Comparison of ENCODE assay signal across 9 mouse cellular contexts in the genomic region with DNA sequence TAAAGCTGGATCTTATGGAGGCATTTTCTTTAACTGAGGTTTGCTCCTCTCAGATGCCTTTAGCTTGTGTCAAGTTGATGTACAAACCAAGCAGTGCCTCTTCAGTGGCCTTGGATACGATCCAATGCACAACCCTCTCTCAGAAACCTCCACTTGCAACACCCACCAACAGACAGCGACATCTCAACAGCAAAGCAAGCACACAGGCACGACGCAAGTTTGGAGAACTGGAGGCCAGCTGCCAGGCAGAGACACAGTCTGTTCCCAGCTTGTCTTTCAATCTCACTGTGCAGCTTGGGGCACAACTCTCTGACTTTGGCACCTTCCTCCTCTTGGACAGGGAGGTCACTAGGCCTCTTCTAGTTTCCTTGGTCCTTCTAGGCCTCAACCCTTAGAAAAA.
DNase-seq lines count a peak whose midpoint lies in the region; ATAC-seq and TF ChIP-seq lines count a peak whose summit lies in the region.
"Had no signal": no experiment of that assay in that cellular context is flagged by ENCODE, and none has a peak within 500 bp of the region (broad histone marks: within the 10 kb centered on the region; RNA-seq: fewer than 3 reads in every experiment).

No protein-coding gene starts in this region.

- H3K27ac ChIP-seq in kidney, postnatal 0 days, result 0 out of 2 replicates have a peak overlapping the region, but pooled peaks have one; percentile 13
- 0 out of 2 replicates have a peak overlapping the region, but pooled peaks have one; percentile 36 for H3K27ac ChIP-seq in heart, embryonic 12.5 days (ENCODE audit: poor library complexity, severe bottlenecking)
- peak overlapping the region; percentile 87 for H3K27ac ChIP-seq in lung, postnatal 0 days (ENCODE audit: low read length)
- H3K27ac ChIP-seq in forebrain, postnatal 0 days (ENCODE audit: low read depth, low read length), result no peak overlapping the region
- H3K27ac ChIP-seq: forebrain, embryonic 15.5 days; liver, embryonic 15.5 days had no signal

- 63% methylated on average over 4 of the region's 4 CpGs for WGBS in kidney, postnatal 0 days
- WGBS in heart, embryonic 12.5 days, result 67% methylated on average over 4 of the region's 4 CpGs
- 10% methylated on average over 4 of the region's 4 CpGs for WGBS in lung, postnatal 0 days
- WGBS in forebrain, postnatal 0 days, result 55% methylated on average over 4 of the region's 4 CpGs

- H3K4me2 ChIP-seq in kidney, postnatal 0 days (ENCODE audit: low read length), result 0 out of 2 replicates have a peak overlapping the region, but pooled peaks have one; percentile 2
- H3K4me2 ChIP-seq in heart, embryonic 12.5 days, result 0 out of 2 replicates have a peak overlapping the region, but pooled peaks have one; percentile 26
- H3K4me2 ChIP-seq in lung, postnatal 0 days (replicated peaks; ENCODE audit: low read depth, low read length), result peak overlapping the region; percentile 20; the same call in 1 of the 2 replicates
- no peak overlapping the region for H3K4me2 ChIP-seq in forebrain, postnatal 0 days (ENCODE audit: low read depth)
- H3K4me2 ChIP-seq: forebrain, embryonic 15.5 days; liver, embryonic 15.5 days had no signal

- no peaks in the 10 kb centered on the region for H3K36me3 ChIP-seq in kidney, postnatal 0 days (ENCODE audit: insufficient read depth, low read length)
- H3K36me3 ChIP-seq in heart, embryonic 12.5 days, result no peaks in the 10 kb centered on the region
- H3K36me3 ChIP-seq in lung, postnatal 0 days (ENCODE audit: insufficient read depth, low read length), result no peaks in the 10 kb centered on the region
- H3K36me3 ChIP-seq in forebrain, postnatal 0 days (ENCODE audit: insufficient read depth), result no peaks in the 10 kb centered on the region
- H3K36me3 ChIP-seq: forebrain, embryonic 15.5 days; liver, embryonic 15.5 days had no signal

- TF ChIP-seq EP300 in lung, postnatal 0 days (IDR thresholded peaks at IDR 0.05), result no peak

- no peaks in the 10 kb centered on the region for H3K27me3 ChIP-seq in kidney, postnatal 0 days (ENCODE audit: insufficient read depth, low read length)
- H3K27me3 ChIP-seq in heart, embryonic 12.5 days (replicated peaks), result no peaks in the 10 kb centered on the region
- H3K27me3 ChIP-seq in lung, postnatal 0 days (replicated peaks; ENCODE audit: insufficient read depth, low read length), result no peaks in the 10 kb centered on the region
- no peaks in the 10 kb centered on the region for H3K27me3 ChIP-seq in forebrain, postnatal 0 days (ENCODE audit: insufficient read depth, low read length)
- H3K27me3 ChIP-seq: forebrain, embryonic 15.5 days; liver, embryonic 15.5 days had no signal

- no peaks in the 10 kb centered on the region for H3K9me3 ChIP-seq in kidney, postnatal 0 days (replicated peaks; ENCODE audit: low read length)
- no peaks in the 10 kb centered on the region for H3K9me3 ChIP-seq in heart, embryonic 12.5 days (replicated peaks)
- no peaks in the 10 kb centered on the region for H3K9me3 ChIP-seq in lung, postnatal 0 days (ENCODE audit: low read length)
- H3K9me3 ChIP-seq in forebrain, postnatal 0 days (ENCODE audit: low read length), result no peaks in the 10 kb centered on the region
- H3K9me3 ChIP-seq: forebrain, embryonic 15.5 days; liver, embryonic 15.5 days had no signal

- no peak for DNase-seq in kidney, postnatal 0 days (ENCODE audit: low spot score)
- DNase-seq in kidney, adult 18-20 months, result no peak
- peak; percentile 46 for DNase-seq in adrenal gland, postnatal 14 days
- DNase-seq in lung, postnatal 0 days (ENCODE audit: low spot score), result peak; percentile 77
- no peak for DNase-seq in cerebellum, postnatal 36 days
- DNase-seq in forebrain, postnatal 0 days, result no peak

- TF ChIP-seq CTCF in kidney, postnatal 0 days (IDR thresholded peaks at IDR 0.05; ENCODE audit: low read depth), result no peak
- TF ChIP-seq CTCF in lung, postnatal 0 days (IDR thresholded peaks at IDR 0.05), result no peak; the same call in 1 of the 2 replicates
- no peak for TF ChIP-seq CTCF in forebrain, postnatal 0 days (IDR thresholded peaks at IDR 0.05; ENCODE audit: low read depth)

- no peak overlapping the region for H3K4me3 ChIP-seq in kidney, postnatal 0 days (replicated peaks; ENCODE audit: low read depth, low read length)
- H3K4me3 ChIP-seq in heart, embryonic 12.5 days, result no peak overlapping the region
- no peak overlapping the region for H3K4me3 ChIP-seq in lung, postnatal 0 days (ENCODE audit: low read depth, low read length)
- no peak overlapping the region for H3K4me3 ChIP-seq in forebrain, postnatal 0 days (ENCODE audit: low read depth, low read length)
- H3K4me3 ChIP-seq: forebrain, embryonic 15.5 days; liver, embryonic 15.5 days had no signal

- ATAC-seq in kidney, postnatal 0 days (replicated peaks; ENCODE audit: low FRiP score, low read depth), result no peak
- no peak for ATAC-seq in heart, embryonic 12.5 days (ENCODE audit: insufficient number of reproducible peaks, low FRiP score)
- peak; percentile 71 for ATAC-seq in lung, postnatal 0 days
- ATAC-seq in forebrain, postnatal 0 days, result no peak
- ATAC-seq: forebrain, embryonic 15.5 days had no signal

- H3K9ac ChIP-seq in kidney, postnatal 0 days (ENCODE audit: low read depth, low read length), result no peak overlapping the region
- H3K9ac ChIP-seq in heart, embryonic 12.5 days, result 0 out of 2 replicates have a peak overlapping the region, but pooled peaks have one; percentile 6
- H3K9ac ChIP-seq in lung, postnatal 0 days (replicated peaks; ENCODE audit: low read depth), result no peak overlapping the region
- no peak overlapping the region for H3K9ac ChIP-seq in forebrain, postnatal 0 days
- H3K9ac ChIP-seq: forebrain, embryonic 15.5 days; liver, embryonic 15.5 days had no signal

- 0 out of 2 replicates have a peak, but pooled peaks cover 9% of the 10 kb centered on the region for H3K4me1 ChIP-seq in kidney, postnatal 0 days (replicated peaks; ENCODE audit: insufficient read depth, low read length)
- peaks cover 15% of the 10 kb centered on the region for H3K4me1 ChIP-seq in heart, embryonic 12.5 days (replicated peaks)
- peaks cover 5% of the 10 kb centered on the region; the same call in 1 of the 2 replicates for H3K4me1 ChIP-seq in lung, postnatal 0 days (ENCODE audit: insufficient read depth, low read depth, low read length)
- H3K4me1 ChIP-seq in forebrain, postnatal 0 days (ENCODE audit: insufficient read depth), result no peaks in the 10 kb centered on the region
- H3K4me1 ChIP-seq: forebrain, embryonic 15.5 days had no signal

Comparison
In these comparisons a context has a peak if more than half of its experiments do, and no peak if none do; other contexts are left out.
1. DNase-seq: peak in adrenal gland, postnatal 14 days (single experiment) and lung, postnatal 0 days (single experiment); none in kidney, postnatal 0 days (single experiment), kidney, adult 18-20 months (single experiment), cerebellum, postnatal 36 days (0 of 2) and forebrain, postnatal 0 days (single experiment).